Mouse (Mus musculus) B cell, adult 2 months (primary cell): ENCODE data around the gene Sinhcaf.
"Not testable (repeated sequence)": the region's sequence is repeated elsewhere in the genome, so short reads cannot be mapped to it uniquely, and the experiment has no call there.

Source experiments
- DNase-seq, 2 experiments: peaks; one replicate each; pipeline ENCODE4 v3.0.0; 2022

Sinhcaf gene

GRCm38 (mm10) chr6:148946409-148946742 is at the start of gene Sinhcaf:
Gene Sinhcaf, minus strand, starts transcription at chr6:148946467.
- DNase-seq = peak; percentile 99

GRCm38 (mm10) chr6:148994327-148994999 is 48.2 kb upstream of the Sinhcaf start:
- no peak for DNase-seq

- peak in 1 of 2 experiments; percentile 6 for DNase-seq
These were observed 47.1 kb upstream of the Sinhcaf start for GRCm38 (mm10) chr6:148993117-148994077.

GRCm38 (mm10) chr6:148992373-148993116 is 46.3 kb upstream of the Sinhcaf start:
- DNase-seq = no peak

DNA sequence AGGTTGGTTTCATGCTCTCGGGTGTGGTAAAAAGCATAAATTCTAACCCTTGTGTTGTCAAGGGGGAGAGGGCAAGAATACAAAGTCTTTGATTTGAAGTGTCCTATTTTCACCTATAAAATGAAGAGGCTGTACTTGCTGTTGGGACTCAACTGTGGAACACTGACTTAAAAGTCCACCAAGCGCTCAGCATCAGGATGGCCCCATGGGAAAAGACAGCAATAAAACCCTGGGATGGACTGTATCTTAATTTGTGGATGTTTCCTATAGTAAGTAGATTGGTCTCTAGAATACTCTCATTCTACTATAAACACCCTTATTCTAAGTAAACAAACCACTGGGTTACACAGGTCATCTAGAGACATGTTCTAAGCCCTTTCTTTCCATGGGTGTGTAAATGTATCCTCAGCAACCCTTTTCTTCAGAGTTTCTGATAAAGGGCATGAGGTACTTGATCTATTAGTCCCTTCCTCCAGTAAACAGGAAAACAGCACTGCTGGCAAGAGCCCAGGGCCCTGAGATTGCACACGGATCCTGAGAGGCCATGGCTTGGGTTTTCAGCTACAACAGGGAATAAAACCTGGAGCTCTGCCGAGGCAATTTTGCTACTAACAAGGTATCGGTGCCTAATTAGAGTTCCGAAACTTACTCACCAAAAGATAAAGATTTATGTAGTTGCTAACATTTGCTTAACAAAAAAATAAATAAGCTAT is 45.5 kb upstream of the Sinhcaf start:
- no peak for DNase-seq

- not testable (repeated sequence) for DNase-seq
These were observed 43.7 kb upstream of the Sinhcaf start for GRCm38 (mm10) chr6:148989792-148990491.

GRCm38 (mm10) chr6:148986003-148986402 is 39.7 kb upstream of the Sinhcaf start:
- DNase-seq = peak; percentile 51 to 54

- DNase-seq = no peak
These were observed 34.2 kb upstream of the Sinhcaf start for GRCm38 (mm10) chr6:148980495-148980894.

DNA sequence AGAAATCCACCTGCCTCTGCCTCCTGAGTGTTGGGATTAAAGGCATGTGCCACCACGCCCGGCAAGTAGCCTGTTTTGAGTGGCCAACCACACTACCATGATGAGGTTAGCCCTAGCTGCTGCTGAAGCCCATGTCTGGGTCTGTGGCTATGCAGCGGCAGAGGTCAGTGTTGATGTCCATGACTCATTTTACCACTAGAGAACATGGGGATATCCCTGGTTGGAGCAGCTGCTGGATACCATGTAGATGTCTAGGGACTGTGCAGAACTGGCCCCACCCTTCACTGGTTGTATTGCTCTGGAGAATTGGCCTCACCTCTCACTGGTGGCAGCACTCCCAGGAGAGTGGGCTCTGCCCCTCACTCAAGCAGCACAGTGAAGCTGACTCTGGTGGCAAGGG is 28.8 kb upstream of the Sinhcaf start:
- DNase-seq = no peak

GRCm38 (mm10) chr6:148972891-148973290 is 26.6 kb upstream of the Sinhcaf start:
- DNase-seq = no peak

- no peak for DNase-seq
These were observed 26.0 kb upstream of the Sinhcaf start for GRCm38 (mm10) chr6:148972059-148972848.

- DNase-seq = peak in 1 of 2 experiments; percentile 3
These were observed 25.2 kb upstream of the Sinhcaf start for GRCm38 (mm10) chr6:148971385-148971940.

GRCm38 (mm10) chr6:148961285-148961684 is 15.0 kb upstream of the Sinhcaf start:
- DNase-seq = no peak

DNA sequence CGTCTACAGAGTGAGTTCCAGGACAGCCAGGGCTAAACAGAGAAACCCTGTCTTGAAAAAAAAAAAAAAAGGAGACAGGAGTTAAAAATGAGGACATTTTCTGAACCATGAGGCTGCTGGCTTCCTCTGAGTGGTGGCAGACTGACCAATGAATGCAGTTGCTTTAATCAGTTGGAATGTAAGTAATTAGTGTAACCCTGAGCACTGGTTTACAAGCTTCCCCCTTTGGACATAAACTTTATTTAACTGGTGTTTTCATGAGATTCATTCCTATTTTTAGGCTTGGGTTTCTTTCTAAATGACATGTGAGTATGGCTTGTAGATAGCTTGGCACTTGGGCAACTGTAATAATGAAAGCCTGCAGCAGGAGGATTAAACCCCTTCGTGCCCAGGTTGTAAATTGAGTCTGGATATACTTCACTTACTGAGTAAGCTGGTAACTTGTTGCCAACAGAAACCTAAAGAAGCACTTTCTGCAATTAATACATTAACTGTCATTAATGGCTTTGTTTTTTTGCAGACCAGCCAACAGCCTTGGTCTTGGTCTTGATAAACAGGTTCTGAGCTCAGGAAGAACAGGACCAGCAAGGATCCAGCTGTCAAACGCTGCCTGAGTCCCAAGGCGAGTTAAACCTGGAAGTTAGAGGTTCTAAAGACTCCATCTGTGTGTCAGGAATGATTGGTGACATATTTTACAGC is 13.4 kb upstream of the Sinhcaf start:
- no peak for DNase-seq

DNA sequence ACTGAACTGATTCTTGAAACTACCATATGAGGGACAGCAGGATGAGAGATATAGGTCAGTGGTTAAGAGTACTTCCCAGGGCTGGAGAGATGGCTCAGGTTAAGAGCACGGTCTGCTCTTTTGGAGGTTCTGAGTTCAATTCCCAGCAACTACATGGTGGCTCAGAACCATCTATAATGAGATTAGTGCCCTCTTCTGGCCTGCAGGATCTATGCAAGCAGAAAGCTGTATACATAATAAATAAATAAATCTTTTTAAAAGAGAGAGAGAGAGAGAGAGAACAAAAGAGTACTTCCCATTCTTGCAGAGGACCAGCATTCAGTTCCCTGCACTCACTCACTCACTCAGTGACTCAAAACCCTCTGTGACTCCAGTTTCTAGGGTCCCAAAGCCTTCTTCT is 12.4 kb upstream of the Sinhcaf start:
- DNase-seq = peak in 1 of 2 experiments; percentile 22

- no peak for DNase-seq
These were observed 10.8 kb upstream of the Sinhcaf start for GRCm38 (mm10) chr6:148957046-148957445.

DNA sequence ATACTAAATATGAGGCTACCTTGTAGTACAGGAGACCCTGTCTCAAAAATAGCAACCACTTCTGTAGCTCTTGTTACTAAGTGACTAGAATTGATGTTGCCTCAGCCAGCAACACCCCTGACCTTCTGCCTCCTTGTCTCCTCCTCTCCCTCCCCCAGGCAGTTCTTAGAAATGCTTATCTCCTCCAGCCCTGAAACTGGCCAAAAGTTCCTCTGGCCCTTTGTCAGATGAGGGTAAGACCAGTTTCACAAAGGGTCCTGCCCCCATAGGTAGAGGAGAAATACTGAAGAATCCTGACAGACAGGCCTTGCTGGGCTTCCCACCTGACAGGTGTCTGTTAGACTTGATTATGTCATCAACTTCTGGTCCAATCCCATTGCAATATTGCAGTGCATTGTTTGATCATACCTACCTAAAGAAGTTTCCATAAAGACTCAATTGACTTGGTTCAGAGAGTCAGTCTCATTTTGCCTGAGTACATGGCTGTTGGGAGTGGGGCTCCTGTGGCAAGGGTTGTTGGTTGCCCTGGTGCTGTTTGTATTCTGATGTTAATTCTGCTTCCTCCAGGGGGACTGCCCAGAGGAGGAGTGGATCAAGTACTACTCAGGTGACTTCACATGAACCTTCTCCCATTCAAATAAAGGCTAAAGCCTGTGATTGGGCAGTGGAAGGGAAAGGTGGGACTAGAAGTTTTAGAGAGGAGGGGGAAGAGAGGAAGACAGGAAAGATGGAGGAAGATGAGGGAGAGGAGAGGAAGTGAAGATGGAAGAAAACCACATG is 9.6 kb upstream of the Sinhcaf start:
- DNase-seq = no peak

DNA sequence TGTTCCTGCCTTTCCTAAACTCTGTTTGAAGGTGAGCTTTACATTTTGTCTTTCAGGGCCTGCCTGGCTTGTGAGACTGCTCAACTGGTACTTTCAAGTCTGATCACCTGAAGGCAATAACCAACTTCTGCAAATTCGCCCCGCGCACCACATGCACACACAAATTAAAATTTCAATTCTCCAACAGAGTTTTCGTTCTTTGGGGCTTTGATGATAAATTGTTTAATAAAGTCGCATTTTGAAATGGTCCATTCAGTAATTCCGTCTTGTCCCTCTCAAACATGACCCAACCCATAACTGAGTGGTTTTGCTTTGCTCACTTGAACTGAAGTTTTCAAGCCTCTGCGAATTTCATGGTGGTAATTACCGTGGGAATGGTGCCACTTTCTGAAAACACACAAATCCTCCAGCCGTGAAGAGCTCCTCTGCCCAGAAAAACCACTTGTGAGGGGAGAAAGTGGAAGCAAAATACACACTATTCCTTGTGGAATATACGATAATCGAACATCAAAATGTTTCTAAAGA is 676 bp upstream of the Sinhcaf start:
- DNase-seq = no peak
